Mouse (Mus musculus): ENCODE data around the gene Met. TPM values are rescaled to one million over a fixed set of nuclear protein-coding genes. Genes with fewer than 3 reads are reported as not detected.

Met gene
- polyA plus RNA-seq, 1 experiment: 10.2 TPM

GRCm38 (mm10) chr6:17466526-17466925 lies 2.9 kb downstream of the Met start:
- Histone ChIP-seq H3K79me2 (ENCODE audit: control insufficient read depth, insufficient read depth) (peaks cover 77% of the 10 kb centered on the region), H3ac (ENCODE audit: control insufficient read depth, insufficient read length, low read depth) (no peak overlapping the region), H3K79me3 (ENCODE audit: low read depth) (peaks cover 64% of the 10 kb centered on the region), H3K36me3 (ENCODE audit: control insufficient read depth, insufficient read depth) (peaks cover 20% of the 10 kb centered on the region), H3K27me3 (ENCODE audit: control insufficient read depth, insufficient read depth, insufficient read length) (no peaks in the 10 kb centered on the region), H3K4me3 (ENCODE audit: insufficient read depth, poor library complexity, severe bottlenecking) (no peak overlapping the region)
- TF ChIP-seq CTCF (IDR thresholded peaks at IDR 0.05; ENCODE audit: control insufficient read depth, insufficient read depth, insufficient read length) (no peak), MYOD1 (IDR thresholded peaks at IDR 0.05; ENCODE audit: control insufficient read depth, insufficient read length, low read depth) (no peak), CEBPB (IDR thresholded peaks at IDR 0.05; ENCODE audit: low read depth) (peak; percentile 71), MYOG (IDR thresholded peaks at IDR 0.05; ENCODE audit: control insufficient read depth, extremely low read depth, insufficient read length) (no peak)

GRCm38 (mm10) chr6:17468993-17469392 lies 5.4 kb downstream of the Met start:
- Histone ChIP-seq H3K36me3 (ENCODE audit: control insufficient read depth, insufficient read depth) (peaks cover 20% of the 10 kb centered on the region), H3K79me3 (ENCODE audit: low read depth) (peaks cover 75% of the 10 kb centered on the region), H3K27me3 (ENCODE audit: control insufficient read depth, insufficient read depth, insufficient read length) (no peaks in the 10 kb centered on the region), H3ac (ENCODE audit: control insufficient read depth, insufficient read length, low read depth) (no peak overlapping the region), H3K79me2 (ENCODE audit: control insufficient read depth, insufficient read depth) (peaks cover 99% of the 10 kb centered on the region), H3K4me3 (ENCODE audit: insufficient read depth, poor library complexity, severe bottlenecking) (no peak overlapping the region)
- TF ChIP-seq MAX (IDR thresholded peaks at IDR 0.05) (no peak), MYOD1 (IDR thresholded peaks at IDR 0.05; ENCODE audit: control insufficient read depth, insufficient read length, low read depth) (no peak), FOSL1 (IDR thresholded peaks at IDR 0.05; ENCODE audit: insufficient read depth, low read length, poor library complexity, severe bottlenecking) (no peak), CEBPB (IDR thresholded peaks at IDR 0.05; ENCODE audit: low read depth) (no peak), USF1 (IDR thresholded peaks at IDR 0.05; ENCODE audit: low read depth) (no peak), MYOG (IDR thresholded peaks at IDR 0.05; ENCODE audit: control insufficient read depth, extremely low read depth, insufficient read length) (no peak)

DNA sequence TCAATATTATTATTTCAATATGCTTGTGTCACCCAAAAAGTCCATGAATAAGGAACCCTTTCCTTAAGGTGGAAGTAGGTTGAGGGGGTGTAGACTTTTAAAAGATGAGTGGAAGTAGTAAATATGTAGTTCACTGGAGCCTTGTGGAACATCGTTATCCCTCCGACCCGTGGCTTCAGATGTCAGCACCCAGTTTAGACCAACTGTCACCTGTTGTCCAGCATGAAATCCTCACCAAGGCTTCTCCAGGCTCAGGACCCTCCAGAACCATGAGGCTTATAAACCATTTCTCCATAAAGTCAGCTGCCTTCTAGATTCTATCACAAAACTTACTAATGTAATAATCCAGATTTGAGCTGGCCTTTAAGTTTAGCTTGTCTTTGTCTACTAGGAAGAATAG lies 9.5 kb downstream of the Met start:
- Histone ChIP-seq H3K27me3 (ENCODE audit: control insufficient read depth, insufficient read depth, insufficient read length) (no peaks in the 10 kb centered on the region), H3K79me2 (ENCODE audit: control insufficient read depth, insufficient read depth) (peaks cover 99% of the 10 kb centered on the region), H3K4me3 (ENCODE audit: insufficient read depth, poor library complexity, severe bottlenecking) (no peak overlapping the region), H3ac (ENCODE audit: control insufficient read depth, insufficient read length, low read depth) (no peak overlapping the region), H3K36me3 (ENCODE audit: control insufficient read depth, insufficient read depth) (peaks cover 15% of the 10 kb centered on the region), H3K79me3 (ENCODE audit: low read depth) (peaks cover 60% of the 10 kb centered on the region)
- TF ChIP-seq MAX (IDR thresholded peaks at IDR 0.05): no peak

DNA sequence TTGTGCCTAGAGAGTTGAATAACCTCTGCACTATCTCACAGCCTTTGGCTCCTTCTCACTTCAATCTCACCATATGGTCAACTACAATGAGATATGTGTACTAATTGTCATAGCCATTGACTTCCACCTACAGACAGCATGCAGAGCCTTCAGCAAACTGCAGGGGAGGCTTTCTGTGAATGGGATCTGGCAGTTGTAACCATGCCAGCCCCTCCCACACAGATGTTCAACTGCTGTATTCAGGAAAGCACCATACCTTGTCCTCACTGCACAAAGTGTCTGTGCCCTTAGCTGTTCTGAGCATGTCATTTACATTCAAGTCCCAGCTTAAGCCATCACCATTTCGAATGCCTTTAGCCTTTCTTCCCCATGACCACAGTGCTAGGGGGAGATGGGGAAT lies 14.2 kb downstream of the Met start:
- Histone ChIP-seq H3K79me2 (ENCODE audit: control insufficient read depth, insufficient read depth) (peaks cover 95% of the 10 kb centered on the region), H3K4me3 (ENCODE audit: insufficient read depth, poor library complexity, severe bottlenecking) (no peak overlapping the region), H3K79me3 (ENCODE audit: low read depth) (peaks cover 57% of the 10 kb centered on the region), H3ac (ENCODE audit: control insufficient read depth, insufficient read length, low read depth) (no peak overlapping the region), H3K27me3 (ENCODE audit: control insufficient read depth, insufficient read depth, insufficient read length) (no peaks in the 10 kb centered on the region), H3K36me3 (ENCODE audit: control insufficient read depth, insufficient read depth) (no peaks in the 10 kb centered on the region)
- TF ChIP-seq MYOG (IDR thresholded peaks at IDR 0.05; ENCODE audit: control insufficient read depth, extremely low read depth, insufficient read length) (no peak), MAX (IDR thresholded peaks at IDR 0.05) (no peak)

DNA sequence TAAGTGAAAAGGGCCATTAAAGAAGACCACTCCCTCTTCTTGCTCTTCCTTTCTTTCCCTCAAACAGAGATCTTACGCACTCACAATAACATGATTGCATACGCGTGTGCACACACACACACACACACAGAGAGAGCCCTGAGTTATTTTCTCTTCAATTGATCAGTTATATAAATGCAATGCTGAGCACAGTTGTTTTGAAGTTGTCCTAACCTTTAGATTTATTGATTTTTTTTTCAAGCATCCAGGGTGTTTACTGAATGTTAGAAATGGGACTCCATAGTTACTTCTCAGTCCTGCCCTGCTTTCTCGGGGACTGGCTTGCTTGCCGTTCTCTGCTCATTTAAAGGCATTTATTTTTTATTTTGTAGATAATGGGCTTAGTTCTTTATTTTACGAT lies 14.7 kb downstream of the Met start:
- no peak for TF ChIP-seq MYOD1 (IDR thresholded peaks at IDR 0.05; ENCODE audit: control insufficient read depth, insufficient read length, low read depth)
- TF ChIP-seq CEBPB (IDR thresholded peaks at IDR 0.05; ENCODE audit: low read depth): no peak
- no peak for TF ChIP-seq FOSL1 (IDR thresholded peaks at IDR 0.05; ENCODE audit: insufficient read depth, low read length, poor library complexity, severe bottlenecking)
- TF ChIP-seq USF1 (IDR thresholded peaks at IDR 0.05; ENCODE audit: low read depth): no peak
- TF ChIP-seq MAX (IDR thresholded peaks at IDR 0.05): no peak
- TF ChIP-seq CTCF (IDR thresholded peaks at IDR 0.05; ENCODE audit: control insufficient read depth, insufficient read depth, insufficient read length): no peak
- TF ChIP-seq MYOG (IDR thresholded peaks at IDR 0.05; ENCODE audit: control insufficient read depth, extremely low read depth, insufficient read length): no peak
- Histone ChIP-seq H3K79me3 (ENCODE audit: low read depth) (peaks cover 57% of the 10 kb centered on the region), H3K79me2 (ENCODE audit: control insufficient read depth, insufficient read depth) (peaks cover 95% of the 10 kb centered on the region), H3ac (ENCODE audit: control insufficient read depth, insufficient read length, low read depth) (no peak overlapping the region), H3K27me3 (ENCODE audit: control insufficient read depth, insufficient read depth, insufficient read length) (no peaks in the 10 kb centered on the region), H3K36me3 (ENCODE audit: control insufficient read depth, insufficient read depth) (no peaks in the 10 kb centered on the region), H3K4me3 (ENCODE audit: insufficient read depth, poor library complexity, severe bottlenecking) (no peak overlapping the region)

GRCm38 (mm10) chr6:17478838-17479570 lies 15.4 kb downstream of the Met start:
- no peaks in the 10 kb centered on the region for H3K27me3 ChIP-seq (ENCODE audit: control insufficient read depth, insufficient read depth, insufficient read length)
- no peak for TF ChIP-seq CTCF (IDR thresholded peaks at IDR 0.05; ENCODE audit: control insufficient read depth, insufficient read depth, insufficient read length)
- no peak for TF ChIP-seq CEBPB (IDR thresholded peaks at IDR 0.05; ENCODE audit: low read depth)
- no peak for TF ChIP-seq FOSL1 (IDR thresholded peaks at IDR 0.05; ENCODE audit: insufficient read depth, low read length, poor library complexity, severe bottlenecking)
- peak; percentile 41 for TF ChIP-seq MYOD1 (IDR thresholded peaks at IDR 0.05; ENCODE audit: control insufficient read depth, insufficient read length, low read depth)
- TF ChIP-seq MAX (IDR thresholded peaks at IDR 0.05): no peak
- no peak for TF ChIP-seq MYOG (IDR thresholded peaks at IDR 0.05; ENCODE audit: control insufficient read depth, extremely low read depth, insufficient read length)
- TF ChIP-seq USF1 (IDR thresholded peaks at IDR 0.05; ENCODE audit: low read depth): no peak

More at GRCm38 (mm10) chr6:17478838-17479570, 15.4 kb downstream of the Met start:
- Histone ChIP-seq H3K79me3 (ENCODE audit: low read depth) (peaks cover 54% of the 10 kb centered on the region), H3K36me3 (ENCODE audit: control insufficient read depth, insufficient read depth) (no peaks in the 10 kb centered on the region), H3ac (ENCODE audit: control insufficient read depth, insufficient read length, low read depth) (no peak overlapping the region), H3K4me3 (ENCODE audit: insufficient read depth, poor library complexity, severe bottlenecking) (no peak overlapping the region), H3K79me2 (ENCODE audit: control insufficient read depth, insufficient read depth) (peaks cover 96% of the 10 kb centered on the region)
